Mouse (Mus musculus) cerebellum, adult (tissue): ENCODE data around the gene Snd1.

Experiments used
- ATAC-seq: cut with Nextera tagmentation; 2 replicates; pipeline ENCODE4 v1.9.2; 2017; ENCODE audit warnings: mild to moderate bottlenecking, moderate library complexity, mixed read lengths; ENCODE audit not compliant: insufficient number of reproducible peaks, low FRiP score, low TSS enrichment

The Snd1 gene

GRCm38 (mm10) chr6:28781696-28782095 is 306.8 kb downstream of the Snd1 start:
- no peak for ATAC-seq

DNA sequence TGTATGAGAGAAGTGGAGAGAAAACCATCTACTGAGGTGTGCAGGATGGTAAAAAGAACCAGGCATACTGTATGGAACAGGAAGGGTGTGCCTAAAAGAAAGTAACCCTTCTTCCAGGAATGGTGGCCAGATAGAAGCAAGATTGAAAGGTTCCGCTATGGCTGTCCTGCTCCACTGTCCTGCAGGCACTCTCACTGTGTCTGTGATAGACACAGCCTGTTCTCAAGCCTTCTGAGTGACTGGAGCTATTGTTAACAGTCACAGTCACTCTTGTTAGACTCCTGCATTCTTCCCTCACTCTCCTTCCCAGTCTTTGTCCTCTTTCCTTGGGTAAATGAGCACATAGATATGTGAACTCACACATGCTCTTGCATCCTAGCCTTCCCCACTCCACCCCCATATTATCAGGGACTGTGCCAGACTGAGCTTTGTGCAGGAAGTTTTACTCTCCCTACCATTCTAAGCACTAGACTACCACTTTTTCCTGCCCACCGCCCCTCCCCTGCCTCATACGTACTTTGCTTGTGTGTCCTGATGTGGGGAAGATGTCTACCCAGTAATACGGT is 308.2 kb downstream of the Snd1 start:
- no peak for ATAC-seq

- no peak for ATAC-seq
These were observed 309.0 kb downstream of the Snd1 start for GRCm38 (mm10) chr6:28783953-28784352.

- no peak for ATAC-seq
These were observed 310.8 kb downstream of the Snd1 start for GRCm38 (mm10) chr6:28785770-28786169.

DNA sequence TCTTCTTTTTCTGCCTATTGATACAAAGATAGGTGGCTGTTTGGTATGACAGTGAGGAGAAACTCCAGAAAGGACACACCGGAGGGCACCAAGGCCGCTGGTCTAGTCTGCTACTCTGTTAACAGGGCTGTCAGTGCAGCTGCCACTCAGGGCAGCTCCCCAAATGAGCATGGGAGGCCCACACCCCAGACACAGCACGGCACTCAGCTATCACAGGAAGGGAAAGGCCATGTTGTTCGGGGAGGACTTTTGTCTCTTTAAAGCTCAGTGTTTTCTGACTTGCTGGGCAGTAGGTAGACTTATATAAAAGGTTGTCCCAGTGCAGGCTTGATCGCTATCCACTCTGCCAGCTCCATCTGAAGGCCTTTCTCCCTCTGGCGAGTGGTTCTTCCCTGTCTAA is 312.2 kb downstream of the Snd1 start:
- ATAC-seq: peak; percentile 46; the same call in 1 of the 2 replicates

GRCm38 (mm10) chr6:28789685-28790084 is 314.7 kb downstream of the Snd1 start:
- no peak for ATAC-seq

- no peak for ATAC-seq
These were observed 316.2 kb downstream of the Snd1 start for GRCm38 (mm10) chr6:28791183-28791582.

DNA sequence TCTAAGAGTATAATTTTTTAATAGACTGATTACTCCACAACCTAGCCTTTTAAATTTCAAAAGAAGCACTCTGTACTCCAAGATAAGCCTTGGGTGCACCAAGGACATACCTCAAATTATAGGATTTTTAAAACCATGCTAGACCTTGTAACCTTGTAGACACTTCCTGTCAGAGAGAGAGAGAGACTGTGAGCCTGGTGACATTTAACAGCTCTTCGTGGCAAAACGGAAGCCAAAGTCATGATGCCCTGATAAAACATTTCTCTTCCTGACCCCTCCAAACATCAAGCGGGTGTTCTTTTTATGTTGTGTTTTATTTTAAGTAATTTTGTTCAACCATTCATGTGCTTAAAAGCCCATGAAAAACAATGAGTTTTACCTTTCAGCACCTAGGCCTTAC is 316.9 kb downstream of the Snd1 start:
- ATAC-seq: no peak

- ATAC-seq: no peak
These were observed 320.4 kb downstream of the Snd1 start for GRCm38 (mm10) chr6:28795380-28795779.

GRCm38 (mm10) chr6:28795792-28796515 is 321.0 kb downstream of the Snd1 start:
- no peak for ATAC-seq

DNA sequence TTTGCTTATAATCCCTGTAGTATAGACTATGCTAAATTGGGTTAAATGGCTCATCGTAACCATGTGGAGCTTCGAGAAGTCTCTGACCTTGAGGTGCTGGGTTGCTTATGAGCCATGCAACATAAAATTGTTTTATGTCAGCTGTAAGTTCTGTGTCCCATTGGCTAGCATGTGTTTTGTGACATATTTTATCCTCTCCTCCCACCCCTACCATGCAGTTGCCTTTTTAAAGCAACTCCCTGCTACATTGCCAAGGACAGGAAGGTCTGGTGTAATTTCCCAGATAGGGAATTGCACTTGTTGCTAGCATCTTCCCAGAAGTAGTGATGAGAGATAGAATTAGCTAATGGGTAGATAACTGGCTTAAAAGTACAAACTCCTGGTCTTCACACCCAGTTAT is 324.9 kb downstream of the Snd1 start:
- ATAC-seq: no peak

DNA sequence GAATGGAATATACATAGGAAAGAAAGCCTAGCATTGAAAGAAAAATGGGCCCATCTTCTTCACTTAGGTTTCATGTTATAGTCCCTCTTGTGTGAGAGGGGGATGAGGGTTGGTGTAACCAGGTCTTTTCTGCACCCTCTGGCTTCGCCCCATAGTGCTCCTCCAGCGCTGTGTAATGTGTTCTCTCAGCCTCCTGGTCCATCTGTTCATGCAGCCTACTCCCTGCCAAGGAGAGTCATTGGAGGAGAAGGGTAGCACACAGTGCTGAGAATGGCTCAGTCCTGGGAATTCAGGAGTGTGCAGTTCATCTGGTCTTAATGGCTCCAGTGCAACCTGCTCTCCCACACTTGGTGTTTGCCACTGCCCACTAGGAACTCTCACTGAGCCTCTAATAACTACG is 326.0 kb downstream of the Snd1 start:
- peak; percentile 94 for ATAC-seq

- ATAC-seq: no peak; the same call in 1 of the 2 replicates
These were observed 328.8 kb downstream of the Snd1 start for GRCm38 (mm10) chr6:28803678-28804279.

GRCm38 (mm10) chr6:28804751-28805150 is 329.8 kb downstream of the Snd1 start:
- no peak for ATAC-seq

DNA sequence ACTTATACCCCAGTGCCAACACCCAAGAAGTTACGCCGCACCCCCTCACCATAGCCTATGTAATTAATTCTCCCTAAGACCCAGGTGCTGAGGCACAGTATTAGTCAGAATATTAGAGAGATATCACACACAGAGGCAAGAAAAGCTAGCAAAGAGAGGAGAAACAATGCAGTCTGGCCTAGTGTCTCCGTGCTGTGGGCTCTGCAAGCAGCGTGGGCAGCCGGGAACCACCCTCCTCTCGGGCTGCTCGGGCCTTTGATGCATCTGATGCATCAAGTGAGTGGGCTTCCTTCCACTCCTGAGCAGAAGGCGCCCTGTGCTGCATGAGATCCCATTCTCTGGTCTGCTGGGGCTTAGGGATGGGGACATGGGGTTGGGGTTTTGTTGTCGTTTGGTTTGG is 338.1 kb downstream of the Snd1 start:
- ATAC-seq: no peak

DNA sequence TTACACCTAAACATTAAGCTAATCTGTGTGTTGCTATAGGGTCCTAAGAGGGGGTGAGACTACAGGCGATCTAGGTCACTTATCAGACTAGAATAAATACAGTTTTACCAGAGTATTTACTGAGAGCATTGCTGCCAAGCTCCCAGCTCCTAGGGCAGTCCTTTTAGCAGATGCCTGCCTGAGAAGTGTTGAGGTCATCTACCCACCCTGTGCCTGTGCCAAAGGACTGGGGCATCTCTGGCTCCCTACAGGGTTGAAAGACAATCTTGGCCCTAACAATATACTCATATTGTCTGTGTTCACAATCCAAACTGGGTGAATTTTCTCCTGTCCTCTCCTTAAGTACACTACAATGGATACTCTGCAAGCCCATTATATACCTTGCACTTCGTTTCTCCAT is 340.0 kb downstream of the Snd1 start:
- ATAC-seq: peak; percentile 45; the same call in 1 of the 2 replicates

DNA sequence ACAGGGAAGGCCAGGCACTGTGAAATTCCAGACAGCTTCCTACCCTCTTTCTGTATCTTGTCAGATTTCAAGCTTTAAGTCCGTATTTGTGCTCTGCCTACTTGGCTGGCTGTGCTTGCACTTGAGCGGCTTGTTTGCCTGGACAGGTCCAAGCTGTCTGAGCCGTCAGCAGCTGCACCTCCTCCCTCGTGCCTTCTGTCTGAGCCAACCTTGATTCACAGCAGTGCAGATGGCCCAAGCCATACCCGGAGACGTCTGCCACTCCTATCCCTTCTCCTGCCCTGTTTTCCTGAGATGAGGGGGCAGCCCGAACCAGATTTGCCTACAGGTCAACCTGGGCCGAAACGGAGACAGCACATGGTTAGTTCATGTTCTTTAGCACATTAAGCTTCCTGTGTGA is 342.1 kb downstream of the Snd1 start:
- peak; percentile 49 for ATAC-seq

GRCm38 (mm10) chr6:28819509-28820358 is 344.8 kb downstream of the Snd1 start:
- no peak for ATAC-seq

GRCm38 (mm10) chr6:28822296-28822695 is 347.4 kb downstream of the Snd1 start:
- ATAC-seq: no peak

GRCm38 (mm10) chr6:28823375-28823774 is 348.4 kb downstream of the Snd1 start:
- no peak for ATAC-seq

DNA sequence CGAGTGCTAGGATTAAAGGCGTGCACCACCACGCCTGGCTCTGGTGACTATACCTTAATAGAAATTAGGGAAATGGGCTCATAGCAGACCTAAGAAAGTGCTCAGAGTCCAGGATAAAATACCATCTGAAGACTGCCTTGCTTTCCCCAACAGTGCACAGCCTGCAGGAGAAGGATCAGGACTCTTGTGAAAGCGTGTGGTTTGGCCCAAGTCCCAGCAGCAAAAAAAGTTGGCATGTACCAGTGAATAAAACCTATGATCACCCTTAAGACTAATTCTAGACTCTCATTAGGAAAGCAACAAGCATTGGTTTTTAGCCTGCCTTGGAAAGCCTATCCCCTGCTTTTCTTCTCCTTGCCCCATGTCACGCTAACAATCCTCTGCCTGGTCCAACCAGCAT is 348.9 kb downstream of the Snd1 start:
- ATAC-seq: no peak
